Mouse (Mus musculus) ES-E14 (cell line): ENCODE measurements around the gene Flt3. TPM values are rescaled to one million over a fixed set of nuclear protein-coding genes. Genes with fewer than 3 reads are reported as not detected.
A peak's percentile ranks its signal among the peaks of the same experiment; 100 is the strongest.

Source experiments
- DNase-seq: peaks from one replicate; pipeline ENCODE4 v3.0.0-alpha.2; 2013; ENCODE audit warnings: low read depth, low spot score
- H3K27ac ChIP-seq: 2 replicates; pipeline ENCODE4 v1.5.1; 2012; ENCODE audit warnings: low read depth, mild to moderate bottlenecking, low read length, moderate library complexity, mixed read lengths; ENCODE audit not compliant: poor library complexity, insufficient read depth, severe bottlenecking
- H3K36me3 ChIP-seq: 2 replicates; pipeline ENCODE4 v1.6.1; 2012; ENCODE audit warnings: mild to moderate bottlenecking, low read length, moderate library complexity, mixed read lengths; ENCODE audit not compliant: control insufficient read depth, poor library complexity, insufficient read depth, severe bottlenecking
- H3K4me1 ChIP-seq, 2 experiments: fragments of 150-350 bp in 1 of 2; sonication (generic) in 1 of 2; 2 replicates each; pipeline ENCODE4 v1.6.1; 2012; ENCODE audit warnings: low read length in 2 of 2, mild to moderate bottlenecking in 1 of 2, mixed read lengths in 1 of 2; ENCODE audit not compliant: control insufficient read depth in 2 of 2, insufficient read depth in 2 of 2, poor library complexity in 1 of 2
- H3K4me3 ChIP-seq, 2 experiments: fragments of 150-350 bp in 1 of 2; sonication (generic) in 1 of 2; 2 replicates each; pipeline ENCODE4 v1.5.1; 2012; ENCODE audit warnings: low read length in 2 of 2, low read depth in 1 of 2, mild to moderate bottlenecking in 1 of 2, mixed read lengths in 1 of 2; ENCODE audit not compliant: insufficient read depth in 1 of 2, poor library complexity in 1 of 2, severe bottlenecking in 1 of 2
- H3K9ac ChIP-seq: 2 replicates; pipeline ENCODE4 v1.6.1; 2012; ENCODE audit warnings: low read depth, mild to moderate bottlenecking, low read length, mixed read lengths; ENCODE audit not compliant: poor library complexity, insufficient read depth, severe bottlenecking
- H3K9me3 ChIP-seq: fragments of 150-350 bp; sonication (generic); 2 replicates; pipeline ENCODE4 v1.6.1; 2012; ENCODE audit warnings: low read depth, mild to moderate bottlenecking, low read length; ENCODE audit not compliant: control insufficient read depth, insufficient read depth
- CHD2 ChIP-seq: IDR thresholded peaks from 2 replicates; pipeline ENCODE4 v1.6.1; 2014; ENCODE audit warnings: mild to moderate bottlenecking, low read depth, low read length, inconsistent platforms
- HCFC1 ChIP-seq: IDR thresholded peaks from 2 replicates; pipeline ENCODE4 v1.6.1; 2012; ENCODE audit warnings: low read length, inconsistent platforms, borderline replicate concordance; ENCODE audit not compliant: insufficient read depth
- MAFK ChIP-seq: IDR thresholded peaks from 2 replicates; pipeline ENCODE4 v1.6.1; 2014; ENCODE audit warnings: mild to moderate bottlenecking, low read depth, low read length, inconsistent platforms; ENCODE audit not compliant: insufficient read depth
- ZC3H11A ChIP-seq: IDR thresholded peaks from 2 replicates; pipeline ENCODE4 v1.6.1; 2012; ENCODE audit warnings: low read depth, mild to moderate bottlenecking, inconsistent platforms, low read length, borderline replicate concordance
- ZNF384 ChIP-seq: IDR thresholded peaks from 2 replicates; pipeline ENCODE4 v1.6.1; 2012; ENCODE audit warnings: low read depth, low read length, inconsistent platforms
- in situ Hi-C, 2 experiments: fragments of 600-800 bp; cut with MboI; formaldehyde crosslinking; loops; one replicate each; pipeline ENCODE4 v1.15.1; 2025; ENCODE audit warnings: low sequenced_read_pairs in 2 of 2, inconsistent platforms in 1 of 2; ENCODE audit not compliant: unreplicated experiment in 2 of 2
- total RNA-seq: library from RNA; depleted of rRNA; stranded (reverse); fragments of 300-350 nt; gene quantifications from 2 replicates; pipeline ENCODE4 v1.2.3, GENCODE M21; 2012

Gene Flt3
- total RNA-seq, 1 experiment, result 0.27 TPM

DNA sequence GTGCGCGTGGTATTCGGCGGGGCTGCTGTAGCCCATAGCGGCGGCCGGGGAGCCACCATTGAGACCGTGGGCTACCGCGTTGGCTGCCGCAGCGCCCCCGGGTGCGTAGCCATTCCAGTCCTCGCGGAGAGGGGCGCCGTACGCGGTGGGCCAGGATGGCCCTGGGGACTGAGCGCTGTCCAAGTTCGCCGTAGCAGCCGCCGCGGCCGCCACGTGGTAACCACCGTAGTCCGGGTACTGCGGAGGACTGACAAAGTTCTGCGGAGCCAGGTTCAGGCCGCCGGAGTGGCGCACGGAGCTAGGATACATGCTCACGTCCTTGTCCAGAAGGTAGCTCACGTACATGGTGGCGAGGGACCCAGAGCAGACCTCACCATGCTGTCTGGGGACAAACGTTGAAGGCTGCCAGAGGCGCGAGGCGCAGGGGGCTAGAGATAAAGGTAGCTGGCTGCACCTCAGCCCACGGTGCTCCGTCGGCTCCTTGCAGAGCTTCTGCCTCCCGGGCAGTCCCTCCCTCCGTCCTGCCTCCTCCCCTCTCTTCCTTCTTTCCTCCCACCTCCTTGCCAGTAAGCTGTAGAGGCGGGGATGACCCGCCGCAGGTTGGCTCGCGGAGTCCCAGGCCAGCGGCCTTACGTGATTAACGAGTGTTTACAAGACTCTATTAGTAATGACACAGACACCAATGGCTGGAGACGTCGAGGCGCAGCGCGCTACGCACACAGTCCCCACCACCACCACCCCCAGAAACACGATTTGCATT is 93.5 kb downstream of the Flt3 start, which contains the start of gene Cdx2:
Cdx2 (minus strand) TSS at position 633 of the 760 bp plus-strand sequence.
- H3K4me1 ChIP-seq, result peaks cover 0 to 5% of the 10 kb centered on the region in 2 experiments; a peak in 1 of 4 replicates
- DNase-seq, result no peak
- in situ Hi-C loops, result loop anchor here in 1 of 2 experiments (5.0 to 10.0 kb wide), 2 partner anchors 35 to 112 kb away; no protein-coding TSS in a partner anchor
- H3K36me3 ChIP-seq, result no peaks in the 10 kb centered on the region
- H3K4me3 ChIP-seq, result peak within 1 kb of the TSS; percentile 45
- TF ChIP-seq MAFK, result no peak
- TF ChIP-seq HCFC1, result no peak
- no peak for TF ChIP-seq CHD2
- TF ChIP-seq ZNF384, result no peak
- TF ChIP-seq ZC3H11A, result no peak
- no peaks in the 10 kb centered on the region for H3K9me3 ChIP-seq
- peak within 1 kb of the TSS; percentile 25; the same call in 1 of the 2 replicates for H3K9ac ChIP-seq
- H3K27ac ChIP-seq, result no peak within 1 kb of the TSS

DNA sequence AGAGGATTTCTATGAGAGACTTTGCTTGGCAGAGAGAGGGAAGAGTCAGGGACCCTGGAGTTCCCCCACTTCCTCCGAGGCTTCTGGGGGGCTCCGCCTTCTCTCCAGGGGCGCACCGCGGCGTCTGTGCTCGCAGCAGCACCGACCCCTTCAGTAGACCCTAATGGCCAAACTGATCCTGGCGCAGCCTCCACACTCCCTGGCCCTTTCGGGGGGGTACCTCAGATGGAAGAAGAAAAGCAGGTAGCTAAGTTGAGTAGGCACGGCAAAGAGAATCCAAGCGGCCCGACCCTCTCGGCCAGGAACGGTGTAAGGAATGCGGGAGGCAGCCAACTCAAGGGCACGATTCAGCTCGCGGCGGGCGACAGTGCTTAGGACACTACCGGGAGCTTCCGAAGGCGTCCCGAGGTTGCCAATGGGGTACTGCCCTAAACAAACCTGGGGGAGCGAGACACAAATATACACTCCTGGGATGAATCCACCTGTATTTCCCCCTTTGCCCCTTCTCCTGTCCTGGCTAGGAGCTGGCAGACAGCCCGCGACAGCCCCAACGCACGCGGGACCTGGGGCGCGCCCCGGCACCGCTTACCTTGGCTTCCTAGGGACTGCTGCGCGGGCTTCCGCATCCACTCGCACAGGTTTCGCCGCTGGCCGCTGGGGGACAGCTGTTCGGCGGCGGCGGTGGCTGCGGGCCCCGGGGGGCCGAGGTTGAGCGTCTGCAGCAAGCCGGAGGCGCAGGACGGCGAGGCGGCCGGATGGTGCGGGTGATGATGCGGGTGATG is 94.2 kb downstream of the Flt3 start:
- no peak for DNase-seq
- Histone ChIP-seq H3K27ac (no peak overlapping the region), H3K4me3 (peak overlapping the region; percentile 45; a peak in 3 of 4 replicates), H3K36me3 (no peaks in the 10 kb centered on the region), H3K9me3 (no peaks in the 10 kb centered on the region), H3K4me1 (peaks cover 0 to 8% of the 10 kb centered on the region in 2 experiments; a peak in 2 of 4 replicates), H3K9ac (peak overlapping the region; percentile 25; the same call in 1 of the 2 replicates)
- in situ Hi-C loops, result loop anchor here in 1 of 2 experiments (5.0 to 10.0 kb wide), 2 partner anchors 34 to 111 kb away; no protein-coding TSS in a partner anchor
- no peak for TF ChIP-seq MAFK

DNA sequence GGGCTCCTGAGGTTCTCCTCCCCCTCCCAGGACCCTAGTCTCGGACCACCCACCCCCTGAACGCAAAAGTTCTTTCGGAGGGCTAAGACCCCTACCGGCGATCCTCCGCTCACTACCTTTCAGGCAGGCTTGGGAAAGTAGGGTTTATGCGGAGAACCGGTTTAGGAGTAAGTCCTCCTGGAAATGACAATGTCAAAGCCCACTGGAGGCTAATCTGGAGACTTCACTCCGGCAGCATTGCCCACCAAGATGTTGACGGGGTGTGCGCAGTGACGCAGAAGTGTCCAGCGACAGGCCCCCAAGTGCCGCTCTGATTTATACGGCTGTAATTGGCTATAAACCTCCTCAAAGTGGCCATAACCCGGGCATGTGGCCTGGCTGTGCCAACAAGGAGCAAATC is 95.1 kb downstream of the Flt3 start:
- no peak overlapping the region for H3K9ac ChIP-seq
- peaks cover 0 to 10% of the 10 kb centered on the region in 2 experiments; a peak in 2 of 4 replicates for H3K4me1 ChIP-seq
- no peak overlapping the region for H3K27ac ChIP-seq
- H3K36me3 ChIP-seq, result no peaks in the 10 kb centered on the region
- in situ Hi-C loops, result loop anchor here in 1 of 2 experiments (5.0 to 10.0 kb wide), 2 partner anchors 33 to 110 kb away; no protein-coding TSS in a partner anchor
- H3K4me3 ChIP-seq, result peak overlapping the region in 1 of 2 experiments; percentile 33; a peak in 1 of 4 replicates
- no peaks in the 10 kb centered on the region for H3K9me3 ChIP-seq
- no peak for TF ChIP-seq HCFC1
- no peak for DNase-seq

DNA sequence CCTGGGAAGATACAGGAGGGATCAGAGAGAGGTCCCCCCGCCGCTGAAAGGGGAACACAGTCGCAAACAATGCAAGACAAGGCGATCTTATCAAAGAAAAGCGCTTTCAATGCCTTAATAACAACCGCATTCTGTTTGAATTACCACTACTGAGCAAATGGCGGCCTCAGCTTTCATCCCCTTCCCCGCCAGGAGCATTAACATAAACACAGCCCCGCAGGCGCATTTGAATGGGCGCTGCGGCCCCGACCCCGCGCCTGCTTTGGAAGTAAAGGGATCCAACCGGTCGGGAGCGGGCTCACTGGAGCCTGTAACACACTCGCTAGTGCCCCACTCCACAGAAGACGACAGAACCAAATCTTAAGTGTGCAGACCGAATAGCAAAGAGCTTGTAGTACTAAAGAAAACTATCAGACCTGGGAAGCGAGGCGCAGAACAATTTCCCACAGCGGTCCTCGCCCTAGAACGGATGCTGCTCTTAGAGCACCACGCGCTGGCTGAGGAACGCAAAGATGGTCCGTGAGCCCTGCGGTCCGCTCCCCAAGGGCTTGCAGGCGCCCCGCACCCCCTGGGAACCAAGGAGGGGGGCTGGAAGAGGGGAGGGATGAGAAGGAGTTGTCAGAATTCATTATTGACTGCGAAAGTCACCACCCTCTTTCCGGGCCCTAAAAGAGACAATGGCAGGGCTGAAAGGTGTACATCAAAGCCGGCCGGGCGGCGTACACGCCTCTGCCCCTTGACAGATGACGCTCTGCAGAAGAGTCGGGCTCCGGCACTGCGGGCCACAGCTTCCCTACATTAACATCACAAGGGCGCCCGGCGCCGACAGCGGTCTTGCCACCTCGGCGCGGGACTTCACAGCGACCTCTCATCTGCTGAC is 95.8 kb downstream of the Flt3 start:
- DNase-seq, result peak; percentile 68
- Histone ChIP-seq H3K27ac (no peak overlapping the region), H3K9me3 (no peaks in the 10 kb centered on the region), H3K36me3 (no peaks in the 10 kb centered on the region), H3K9ac (no peak overlapping the region), H3K4me1 (peaks cover 0 to 14% of the 10 kb centered on the region in 2 experiments; a peak in 2 of 4 replicates), H3K4me3 (peak overlapping the region; percentile 6 to 33; a peak in 3 of 4 replicates)
- TF ChIP-seq CHD2 (0 out of 2 replicates have a peak, but pooled peaks have one; percentile 25), ZC3H11A (no peak), ZNF384 (no peak)
- in situ Hi-C loops, result loop anchor here in 1 of 2 experiments (5.0 to 10.0 kb wide), 2 partner anchors 32 to 110 kb away; no protein-coding TSS in a partner anchor
